Mouse (Mus musculus) embryo, embryonic 10.5 days (tissue): ENCODE data around the gene Mob3b.

Experiments
- DNase-seq: peaks from one replicate; pipeline ENCODE4 v3.0.0-alpha.2; 2015; ENCODE audit warnings: low spot score

Gene Mob3b

DNA sequence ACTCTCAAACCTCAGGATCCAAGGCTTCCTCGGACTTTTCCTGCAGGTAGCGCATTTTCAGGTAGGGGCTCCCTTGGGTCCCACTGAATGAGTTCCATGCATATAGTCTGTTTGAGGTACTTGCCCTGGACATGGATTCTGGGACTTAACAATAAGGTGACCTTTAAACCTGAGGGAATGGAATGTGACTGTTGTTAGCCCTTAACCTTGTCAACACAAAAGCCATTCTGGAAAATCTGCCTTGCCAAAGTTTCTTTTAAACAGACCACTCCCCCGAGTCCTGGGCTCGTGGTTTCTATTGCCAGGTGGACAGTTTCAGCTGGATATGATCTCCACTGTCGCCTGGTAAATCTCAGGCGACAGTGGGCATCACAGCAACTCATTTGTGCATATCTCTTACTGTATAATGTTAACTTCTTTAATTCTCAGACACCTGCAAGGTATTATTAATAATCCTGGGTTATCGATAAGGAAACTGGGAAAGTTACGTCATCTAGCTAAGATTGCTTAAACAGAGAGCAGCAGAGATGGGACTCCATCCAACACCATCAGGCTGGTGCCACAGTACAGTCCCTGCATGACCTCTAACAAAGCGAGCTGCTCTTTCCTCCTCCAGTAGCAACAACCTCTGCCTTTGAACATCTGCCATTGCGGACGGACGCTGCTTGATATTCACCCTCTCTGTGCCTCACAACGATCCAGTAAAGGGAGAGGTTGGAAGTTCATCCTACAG, 43.6 kb downstream of the Mob3b start:
- DNase-seq, result no peak

DNA sequence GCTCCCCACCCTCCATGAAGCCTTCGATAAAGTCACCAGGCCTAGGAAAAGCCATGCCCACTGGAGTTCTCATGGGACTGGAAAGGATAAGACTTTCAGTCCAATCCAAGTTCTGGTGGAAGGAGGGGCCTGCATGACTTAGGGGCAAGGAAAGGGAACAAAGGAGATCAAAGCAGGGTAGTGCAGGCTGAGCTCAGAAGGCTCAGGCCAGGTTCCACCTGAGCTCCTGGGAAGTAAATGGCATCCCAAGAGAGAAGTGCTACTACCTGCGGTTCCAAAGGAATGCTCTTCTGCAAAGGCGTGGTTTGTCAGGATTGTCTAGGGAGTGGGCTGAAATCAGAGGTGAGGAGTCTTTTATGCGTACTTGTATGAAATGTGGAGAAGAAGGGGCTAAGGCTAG, 44.8 kb downstream of the Mob3b start:
- no peak for DNase-seq

- no peak for DNase-seq
These were observed 52.0 kb downstream of the Mob3b start for GRCm38 (mm10) chr4:35105115-35105773.

DNA sequence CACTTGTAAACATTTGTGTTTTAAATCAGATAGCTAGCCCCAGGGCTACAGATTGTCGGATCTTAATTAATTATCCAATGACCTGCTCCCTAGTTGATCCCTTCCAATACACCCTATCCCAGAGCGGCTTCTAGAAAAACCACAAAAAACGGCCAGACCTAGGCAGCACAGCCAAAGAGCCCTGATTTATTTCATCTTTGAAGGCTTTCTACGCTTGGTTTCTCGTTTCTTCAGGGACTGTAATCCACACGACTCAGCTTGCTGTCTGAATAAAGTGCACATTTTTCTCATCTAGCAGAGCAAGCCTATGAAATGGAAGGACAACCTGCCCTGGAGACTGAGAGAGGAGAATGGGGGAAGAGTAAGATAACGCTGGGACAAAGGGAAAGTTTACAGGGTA, 56.1 kb downstream of the Mob3b start:
- no peak for DNase-seq

DNA sequence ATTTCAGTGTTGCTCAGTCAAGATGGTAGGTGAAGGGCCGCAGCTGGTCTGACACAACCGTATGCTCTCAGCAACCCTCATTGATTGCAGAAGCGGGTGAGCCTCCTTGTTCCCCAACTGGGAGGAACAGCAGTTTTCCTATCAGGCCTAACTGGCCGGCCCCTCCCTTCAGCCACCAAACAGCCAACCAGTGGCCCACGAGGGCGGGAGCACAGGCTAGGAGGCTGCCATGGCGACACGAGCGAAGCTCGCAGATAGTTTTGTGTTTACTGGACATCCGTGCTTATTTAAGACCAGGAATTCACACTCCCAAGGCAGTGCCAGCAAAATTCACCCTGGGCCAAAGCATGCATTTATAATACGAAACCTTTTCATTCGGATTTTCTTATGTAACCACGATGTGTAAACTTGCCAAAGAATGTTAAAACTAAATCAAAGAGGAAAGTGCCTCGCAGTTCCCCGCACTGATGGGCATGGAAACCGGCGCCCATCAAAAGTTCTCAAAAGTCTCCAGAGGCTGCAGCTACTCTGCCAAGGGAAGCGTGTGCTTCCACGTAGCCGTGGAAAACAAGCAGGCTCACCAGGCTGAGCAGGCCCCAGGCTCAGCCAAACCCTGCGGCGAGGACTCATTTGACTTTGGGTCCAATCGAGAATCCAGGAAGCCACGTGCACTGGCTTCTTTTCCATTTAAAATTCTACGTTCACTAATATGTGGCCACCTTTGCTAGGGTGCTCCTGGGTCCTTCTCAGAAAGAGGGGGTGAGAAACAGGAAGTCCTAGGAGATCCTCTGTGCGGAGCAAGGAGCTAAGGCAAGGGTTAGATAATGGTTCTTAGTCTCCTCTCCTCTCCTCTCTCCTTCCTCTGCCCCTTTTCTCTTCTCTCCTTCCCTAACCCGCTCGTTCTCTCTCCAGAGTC, 57.2 kb downstream of the Mob3b start:
- peak; percentile 93 for DNase-seq

DNA sequence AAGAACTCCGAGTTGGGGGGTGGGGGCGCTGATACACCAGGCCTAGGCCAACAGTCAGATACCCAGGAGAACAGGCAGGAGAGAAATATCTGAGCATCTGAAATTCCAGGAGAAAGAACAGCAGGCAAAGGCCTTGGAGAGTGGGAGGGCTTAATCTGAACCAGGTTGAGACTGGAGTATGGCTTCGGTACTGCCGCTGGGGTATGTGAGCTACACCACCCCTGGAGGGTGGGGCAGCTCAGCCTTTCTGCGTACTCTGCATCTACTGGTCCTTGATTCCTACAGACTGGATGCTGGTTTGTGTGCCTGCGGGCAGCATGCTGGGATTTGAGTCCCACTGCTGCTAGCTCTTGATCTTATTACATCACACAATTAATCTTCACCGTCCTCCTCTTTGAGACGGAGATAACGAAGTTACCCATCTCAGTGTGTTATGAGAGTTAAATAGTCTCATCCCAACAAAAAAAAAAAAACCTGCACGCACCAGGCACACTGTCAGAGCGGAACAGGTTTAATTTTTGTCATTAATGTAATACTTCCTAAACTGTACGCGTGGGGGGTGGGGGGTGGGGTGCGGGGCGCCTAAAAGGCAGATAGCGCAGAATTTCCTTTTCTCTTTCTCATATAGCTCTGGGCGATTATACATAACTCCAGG, 57.9 kb downstream of the Mob3b start:
- peak; percentile 51 for DNase-seq

DNA sequence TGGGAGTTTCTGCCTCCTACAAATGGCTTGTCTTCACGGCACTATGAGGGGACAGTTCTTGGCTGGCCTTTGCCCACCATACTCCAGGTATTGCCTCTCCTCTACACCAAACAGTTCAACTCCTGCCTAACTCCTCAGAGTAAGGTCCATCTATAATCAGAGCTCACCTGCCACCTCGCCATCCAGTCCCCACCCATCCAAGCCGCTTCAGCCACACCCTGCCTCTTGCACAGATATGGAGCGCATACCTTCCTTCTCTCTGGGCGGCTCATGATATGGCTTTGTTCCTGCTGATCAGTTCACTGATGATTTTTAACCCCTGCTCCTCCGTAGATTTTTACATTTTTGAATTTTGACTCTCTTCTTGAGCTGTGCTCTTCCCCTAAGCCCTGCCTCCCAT, 58.7 kb downstream of the Mob3b start:
- no peak for DNase-seq

DNA sequence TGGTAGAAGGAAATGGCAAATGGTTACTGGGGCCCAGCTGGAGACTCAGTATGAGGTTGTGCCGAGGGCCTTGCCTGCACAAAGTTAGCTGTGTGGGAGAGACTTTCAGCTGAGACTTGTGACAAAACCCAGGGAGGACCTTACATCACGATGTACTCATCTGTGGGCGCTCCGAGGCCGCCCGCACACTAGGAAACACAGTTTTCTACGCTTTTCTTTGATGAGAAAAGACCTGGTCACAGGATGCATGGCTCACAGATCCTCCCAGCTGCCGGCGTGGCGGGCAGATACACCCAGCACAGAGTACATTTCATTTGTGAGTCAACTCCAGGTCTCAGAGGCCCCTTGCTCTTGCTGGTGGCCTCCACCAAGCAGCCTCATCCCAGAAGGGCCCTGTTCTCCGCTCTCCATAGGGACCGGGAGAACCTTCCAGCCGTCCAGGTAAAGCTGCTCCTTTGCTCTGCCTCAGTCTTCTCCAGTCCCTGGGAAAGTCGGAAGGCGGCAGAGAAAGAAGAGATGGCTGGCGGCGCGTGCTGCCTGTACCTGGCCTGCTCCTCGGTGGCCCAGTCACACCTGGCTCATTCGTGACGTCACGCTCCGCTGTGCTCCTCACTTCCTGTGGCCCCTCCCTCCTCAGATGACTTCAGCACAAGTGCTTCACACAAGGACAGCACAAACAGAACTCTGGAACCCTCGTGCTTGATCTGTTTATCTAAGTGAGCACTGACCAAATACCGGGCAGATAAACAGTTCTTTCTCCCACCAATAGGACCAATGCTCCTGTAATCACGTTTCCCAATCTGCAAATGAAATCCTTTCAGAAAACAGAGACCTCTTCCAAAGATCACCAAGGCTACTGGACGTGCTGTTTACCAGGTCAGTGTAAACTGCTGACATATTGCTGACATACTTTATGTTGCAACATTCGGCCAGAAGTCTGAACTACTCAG, 60.8 kb downstream of the Mob3b start:
- no peak for DNase-seq

DNA sequence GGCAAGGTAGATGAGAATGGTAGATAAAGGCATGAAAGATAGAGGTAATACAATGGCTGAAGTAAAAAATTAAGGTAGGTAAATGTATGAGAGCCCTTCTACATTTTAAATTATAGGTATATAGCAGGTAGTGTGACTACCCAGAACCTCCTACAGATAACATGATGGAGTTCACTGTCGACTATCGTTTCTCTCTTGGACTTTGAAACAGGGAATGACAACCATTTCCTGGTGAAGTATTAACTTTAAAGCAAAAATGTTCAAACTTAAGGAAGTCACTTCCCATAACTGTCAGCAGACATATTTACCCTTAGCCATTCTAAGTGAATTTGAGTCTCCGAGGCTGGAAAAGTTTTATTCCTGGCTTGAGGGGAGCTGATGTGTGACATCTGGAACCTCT, 64.8 kb downstream of the Mob3b start:
- no peak for DNase-seq

- no peak for DNase-seq
These were observed 66.0 kb downstream of the Mob3b start for GRCm38 (mm10) chr4:35091157-35091784.

GRCm38 (mm10) chr4:35089321-35090316, 67.7 kb downstream of the Mob3b start:
- no peak for DNase-seq

DNA sequence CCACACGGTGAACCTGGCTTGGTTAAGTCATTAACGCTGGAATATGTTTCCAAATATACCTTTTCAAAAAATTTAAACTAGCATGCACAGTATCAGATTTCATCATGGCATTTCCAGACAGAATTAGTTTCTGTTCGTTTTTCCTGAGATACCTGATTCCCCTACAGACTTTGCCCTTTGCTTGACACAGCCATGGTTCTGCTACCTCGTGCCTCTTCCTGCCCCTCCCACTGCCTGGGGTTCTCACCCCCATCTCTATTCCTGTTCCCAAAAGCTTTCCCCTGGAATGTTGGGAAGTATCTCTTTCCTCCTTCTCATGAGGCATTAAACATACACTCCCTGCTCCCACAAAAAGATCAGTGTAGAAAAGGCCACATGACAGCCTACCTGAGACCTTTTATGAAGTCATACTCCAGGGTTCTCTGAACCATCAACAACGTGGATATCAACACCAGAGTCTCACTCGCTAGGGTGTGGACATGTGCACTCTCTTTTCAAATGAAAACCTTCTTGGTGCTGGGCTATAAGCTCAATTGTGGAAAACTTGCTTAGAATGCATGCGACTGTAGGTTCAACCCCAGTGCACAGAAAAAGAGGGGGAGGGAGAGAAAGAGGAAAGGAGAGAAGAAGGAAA, 71.1 kb downstream of the Mob3b start:
- DNase-seq, result no peak

GRCm38 (mm10) chr4:35084060-35084459, 73.2 kb downstream of the Mob3b start:
- no peak for DNase-seq

DNA sequence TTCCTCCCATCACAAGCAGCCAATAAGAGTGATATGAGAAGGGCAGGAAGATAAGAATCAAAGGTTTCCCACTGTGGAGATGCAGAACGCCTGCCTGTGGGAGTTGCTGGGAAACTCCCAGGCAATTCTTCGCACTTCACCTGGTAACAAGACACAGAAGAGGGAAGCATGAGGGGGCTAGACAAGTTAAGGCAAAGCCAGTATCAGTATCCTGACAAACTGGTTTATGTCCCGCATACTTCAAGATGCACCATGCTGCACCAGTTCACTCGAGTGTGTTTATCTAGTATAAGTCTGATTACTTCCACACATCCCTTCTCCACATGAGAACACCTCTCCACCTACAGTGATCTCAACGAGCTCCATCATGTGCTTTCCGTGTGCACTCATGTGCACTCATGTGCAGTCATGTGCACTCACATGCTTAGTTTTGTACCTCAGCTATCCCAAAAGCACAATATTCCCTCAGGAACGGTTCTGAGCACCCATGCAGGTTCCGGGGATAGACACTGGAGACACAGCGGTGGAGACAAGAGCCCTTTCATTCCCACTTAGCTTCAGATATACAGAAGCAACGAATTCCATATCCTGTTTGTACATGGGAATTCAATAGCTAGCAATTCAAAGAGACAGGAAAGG, 74.7 kb downstream of the Mob3b start:
- no peak for DNase-seq

GRCm38 (mm10) chr4:35080285-35080684, 77.0 kb downstream of the Mob3b start:
- DNase-seq, result no peak

GRCm38 (mm10) chr4:35068739-35069138, 88.5 kb downstream of the Mob3b start:
- DNase-seq, result peak; percentile 29

GRCm38 (mm10) chr4:35066163-35066562, 91.1 kb downstream of the Mob3b start:
- no peak for DNase-seq
